Mouse (Mus musculus): ENCODE measurements around the gene Dnmt1.

Gene Dnmt1

GRCm38 (mm10) chr9:20944697-20945370 lies 14.9 kb downstream of the Dnmt1 start:
- in situ Hi-C loops (cut with MboI, MseI), result loop anchor here in 1 of 2 experiments (5.0 kb wide), 1 partner anchor 52 kb away; no protein-coding TSS in a partner anchor

- in situ Hi-C loops (cut with MboI, MseI), result loop anchor here in 1 of 2 experiments (5.0 kb wide), 1 partner anchor 53 kb away; no protein-coding TSS in a partner anchor
These were observed 15.8 kb downstream of the Dnmt1 start for GRCm38 (mm10) chr9:20943911-20944310.

DNA sequence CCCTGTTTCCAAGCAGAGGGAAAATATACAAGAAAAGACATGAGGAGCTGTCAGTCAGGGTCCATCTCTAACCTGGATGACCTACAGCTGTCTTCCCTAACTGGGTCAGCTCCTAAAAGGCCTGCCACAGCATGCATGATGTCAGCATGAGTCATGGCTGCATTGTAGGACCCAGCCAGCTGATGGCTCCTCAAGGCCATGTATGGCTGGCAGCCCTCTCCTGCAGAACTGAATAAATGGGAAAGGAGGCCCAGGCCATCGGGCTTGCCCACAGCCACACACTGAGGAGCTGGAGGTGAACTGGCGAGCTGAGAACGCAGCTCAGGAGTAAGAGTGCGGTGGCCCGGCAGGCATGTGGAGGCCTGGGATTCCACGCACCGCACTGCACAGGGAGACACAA lies 16.3 kb downstream of the Dnmt1 start:
- in situ Hi-C loops (cut with MboI, MseI), result loop anchor here in 1 of 2 experiments (5.0 kb wide), 1 partner anchor 54 kb away; no protein-coding TSS in a partner anchor

DNA sequence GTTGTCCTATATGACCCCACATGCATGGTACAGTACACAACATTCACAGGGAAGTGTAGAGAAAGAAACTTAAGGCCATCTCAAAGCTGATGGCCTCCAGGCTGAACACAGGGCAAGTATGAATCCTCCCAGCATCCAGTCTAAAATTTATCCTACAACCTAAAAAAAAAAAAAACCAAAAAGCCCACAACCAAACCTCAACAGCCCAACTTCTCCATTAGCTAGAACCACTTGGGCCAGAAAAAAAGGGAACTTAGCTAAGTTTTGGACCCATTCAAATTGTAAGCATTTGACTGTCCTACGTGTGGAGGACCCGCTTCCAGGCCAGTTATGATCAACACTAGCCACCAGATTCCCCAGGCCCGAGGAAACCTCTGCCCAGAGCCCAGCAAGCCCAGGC lies 36.4 kb downstream of the Dnmt1 start:
- in situ Hi-C loops (cut with MboI, MseI), result loop anchor here (5.0 to 25.0 kb wide), 4 partner anchors 452 to 1439 kb away; no protein-coding TSS in a partner anchor

- in situ Hi-C loops (cut with MboI, MseI), result loop anchor here (25.0 kb wide), 2 partner anchors 821 to 1446 kb away; no protein-coding TSS in a partner anchor
These were observed 43.5 kb downstream of the Dnmt1 start for GRCm38 (mm10) chr9:20916160-20916559.

DNA sequence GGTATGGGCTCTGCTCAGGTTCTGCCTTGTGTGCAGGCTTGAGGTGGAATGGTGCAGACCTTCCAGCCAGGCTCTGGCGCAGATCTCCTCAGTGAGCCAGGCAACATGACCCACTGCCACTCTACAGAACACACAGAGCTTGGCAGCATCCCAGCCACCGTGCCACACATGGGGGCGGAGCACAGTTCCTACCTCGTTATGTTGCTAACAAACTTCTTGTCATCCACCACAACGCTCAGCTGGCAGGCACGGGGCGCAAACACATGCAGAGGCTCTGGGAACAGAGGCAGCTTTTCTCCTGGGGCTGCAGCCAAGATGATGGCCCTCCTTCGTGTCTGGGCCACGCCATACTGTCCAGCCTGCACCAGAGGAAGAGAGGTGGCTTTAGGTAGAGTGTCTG lies 49.7 kb downstream of the Dnmt1 start:
- in situ Hi-C loops (cut with MboI, MseI), result loop anchor here (25.0 kb wide), 2 partner anchors 827 to 1452 kb away; no protein-coding TSS in a partner anchor

- in situ Hi-C loops (cut with MboI, MseI), result loop anchor here (25.0 kb wide), 2 partner anchors 835 to 1460 kb away; no protein-coding TSS in a partner anchor
These were observed 57.6 kb downstream of the Dnmt1 start for GRCm38 (mm10) chr9:20902174-20902491.

DNA sequence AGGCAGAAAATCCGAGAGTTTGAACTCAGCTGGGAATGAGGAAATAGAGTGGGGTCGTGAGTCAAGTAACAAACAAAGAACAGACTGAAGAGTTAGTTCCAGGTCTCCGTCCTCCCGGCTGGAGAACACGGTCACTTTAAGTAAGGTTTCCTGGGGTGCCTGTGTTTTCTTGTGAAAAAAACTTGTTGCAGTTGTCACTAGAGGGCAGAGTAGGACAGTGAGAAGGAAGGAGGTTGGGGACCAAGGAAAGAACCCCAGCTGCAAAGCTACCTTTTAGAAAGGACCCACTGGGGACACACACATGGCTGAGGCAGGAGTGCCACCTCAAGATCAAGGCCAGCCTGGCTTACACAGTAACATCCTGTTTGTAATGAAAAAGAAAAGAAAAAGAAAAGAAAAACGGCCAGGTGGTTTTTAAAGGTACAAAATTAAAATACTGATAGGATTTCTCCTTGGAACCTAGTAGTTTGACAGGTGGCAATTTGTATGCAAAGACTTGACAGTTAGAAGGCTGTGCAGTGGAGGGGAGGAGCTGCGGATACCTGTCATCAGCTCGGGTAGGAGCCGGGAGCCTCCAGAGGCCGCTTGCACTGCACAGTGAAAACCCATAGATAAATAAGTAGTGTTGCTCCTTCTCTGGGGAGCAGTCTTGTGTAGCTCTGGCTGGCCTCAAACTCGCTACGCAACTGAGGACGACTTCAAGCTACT lies 58.1 kb downstream of the Dnmt1 start:
- in situ Hi-C loops (cut with MboI, MseI), result loop anchor here (25.0 kb wide), 2 partner anchors 836 to 1461 kb away; no protein-coding TSS in a partner anchor

- in situ Hi-C loops (cut with MboI, MseI), result loop anchor here in 1 of 2 experiments (5.0 kb wide), 1 partner anchor 104 kb away; the partner anchor contains the start of gene Mrpl4
These were observed 61.1 kb downstream of the Dnmt1 start, which contains the start of gene Eif3g for GRCm38 (mm10) chr9:20898511-20899073. Gene Eif3g (minus strand): TSS chr9:20898623.

- in situ Hi-C loops (cut with MboI, MseI), result loop anchor here in 1 of 2 experiments (5.0 kb wide), 1 partner anchor 104 kb away; the partner anchor contains the start of gene Mrpl4
These were observed 61.8 kb downstream of the Dnmt1 start for GRCm38 (mm10) chr9:20897736-20898510.

DNA sequence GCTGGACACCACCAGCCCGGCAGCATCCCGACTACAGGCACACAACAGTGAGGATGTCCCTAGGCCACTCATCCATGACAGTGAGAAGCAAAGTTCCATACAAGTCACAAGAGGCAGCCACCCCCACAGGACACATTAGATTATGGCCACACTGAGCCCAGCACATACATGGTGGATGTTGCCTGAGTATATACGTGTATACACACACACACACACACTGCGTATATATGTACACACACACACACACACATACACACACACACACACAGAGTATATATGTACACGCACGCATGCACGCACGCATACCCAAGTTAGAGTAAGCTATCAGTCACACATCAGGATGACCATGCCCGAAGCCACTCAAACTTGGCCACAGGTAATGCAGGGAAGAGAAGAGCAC lies 64.3 kb downstream of the Dnmt1 start:
- in situ Hi-C loops (cut with MboI, MseI), result loop anchor here in 1 of 2 experiments (5.0 kb wide), 1 partner anchor 107 kb away; the partner anchor contains the start of gene Mrpl4

DNA sequence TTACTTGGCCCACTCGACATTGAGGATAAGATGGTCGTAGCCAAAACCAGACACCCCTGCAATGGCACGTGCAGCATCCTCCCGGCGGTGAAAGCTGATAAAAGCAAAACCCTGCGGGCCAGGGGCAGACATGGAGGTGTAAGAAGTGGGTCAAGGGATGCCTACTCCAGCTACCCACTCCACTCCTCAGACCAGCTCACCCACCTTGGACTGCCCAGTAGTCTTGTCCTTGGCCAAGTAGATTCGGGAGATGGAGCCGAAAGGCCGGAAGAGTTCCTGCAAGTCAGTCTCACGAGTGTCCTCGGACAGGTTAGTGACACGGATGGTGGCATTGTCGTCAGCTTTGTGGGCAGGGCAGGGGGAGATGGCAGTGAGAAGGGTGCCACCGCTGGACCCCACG lies 65.1 kb downstream of the Dnmt1 start:
- in situ Hi-C loops (cut with MboI, MseI), result loop anchor here in 1 of 2 experiments (5.0 kb wide), 1 partner anchor 108 kb away; the partner anchor contains the start of gene Mrpl4

GRCm38 (mm10) chr9:20893590-20894343 lies 65.9 kb downstream of the Dnmt1 start:
- in situ Hi-C loops (cut with MboI, MseI), result no loop called here

- in situ Hi-C loops (cut with MboI, MseI), result no loop called here
These were observed 66.6 kb downstream of the Dnmt1 start for GRCm38 (mm10) chr9:20893069-20893468.

DNA sequence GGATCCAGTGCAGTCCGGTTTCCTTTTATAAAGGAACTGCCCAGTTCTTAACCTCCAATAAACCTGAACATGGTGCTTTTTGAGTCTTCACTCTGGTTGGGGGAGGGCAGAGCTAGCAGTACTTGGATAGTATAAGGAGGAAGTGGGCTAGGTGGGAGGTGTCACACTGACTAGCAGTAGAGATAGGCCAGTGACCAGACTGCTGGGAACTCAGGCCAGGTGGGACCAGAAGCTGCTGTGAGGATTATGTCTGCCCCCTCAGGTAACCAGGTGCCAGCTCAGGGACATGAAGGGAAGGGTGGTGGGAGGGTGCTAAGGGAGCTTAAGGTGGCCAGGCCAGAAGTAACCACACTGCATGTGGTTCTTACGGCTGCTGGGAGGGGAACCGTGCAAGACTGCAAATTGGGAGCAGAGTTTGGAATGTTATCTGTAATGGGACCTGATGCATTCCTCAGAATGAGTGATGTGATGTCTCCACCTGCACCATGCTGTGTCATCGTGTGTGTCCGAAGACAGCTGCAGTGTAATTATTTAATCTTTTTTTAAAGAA lies 67.5 kb downstream of the Dnmt1 start:
- in situ Hi-C loops (cut with MboI, MseI), result no loop called here

- in situ Hi-C loops (cut with MboI, MseI), result no loop called here
These were observed 68.2 kb downstream of the Dnmt1 start for GRCm38 (mm10) chr9:20891339-20892103.

- in situ Hi-C loops (cut with MboI, MseI), result no loop called here
These were observed 69.3 kb downstream of the Dnmt1 start for GRCm38 (mm10) chr9:20890411-20890810.

DNA sequence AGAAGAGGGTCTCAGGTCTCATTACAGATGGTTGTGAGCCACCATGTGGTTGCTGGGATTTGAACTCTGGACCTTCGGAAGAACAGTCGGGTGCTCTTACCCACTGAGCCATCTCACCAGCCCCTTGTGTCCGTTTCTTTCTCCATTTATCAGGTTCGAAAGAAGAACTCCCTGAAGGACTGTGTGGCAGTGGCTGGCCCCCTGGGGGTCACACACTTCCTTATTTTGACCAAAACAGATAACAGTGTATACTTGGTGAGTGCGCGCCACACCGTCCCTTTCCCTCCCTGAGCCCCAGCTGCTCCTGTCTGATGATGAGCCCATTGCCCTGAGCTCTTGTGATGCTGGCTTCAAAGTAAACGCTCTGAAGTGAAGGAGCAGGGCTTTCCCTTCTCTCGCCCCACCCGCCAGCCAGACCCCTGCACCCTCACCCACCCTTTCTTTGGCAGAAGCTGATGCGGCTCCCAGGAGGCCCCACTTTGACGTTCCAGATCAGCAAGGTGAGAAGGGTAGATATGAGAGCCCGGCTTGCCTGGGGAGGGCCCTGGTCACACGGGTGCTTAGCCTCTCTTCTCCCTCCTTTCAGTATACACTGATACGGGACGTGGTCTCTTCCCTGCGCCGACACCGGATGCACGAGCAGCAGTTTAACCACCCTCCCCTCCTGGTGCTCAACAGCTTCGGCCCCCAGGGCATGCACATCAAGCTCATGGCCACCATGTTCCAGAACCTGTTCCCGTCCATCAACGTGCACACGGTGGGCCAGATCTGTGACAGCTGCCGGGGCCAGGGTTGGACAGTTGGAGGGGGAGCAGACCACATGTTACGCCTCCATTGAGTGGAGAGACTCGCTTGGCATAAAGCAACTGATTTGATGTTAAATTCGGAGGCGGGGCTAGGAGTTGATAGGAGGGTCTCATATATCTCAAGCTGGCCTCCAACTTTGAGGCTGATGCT lies 70.2 kb downstream of the Dnmt1 start:
- in situ Hi-C loops (cut with MboI, MseI), result no loop called here
